Mouse (Mus musculus) lung, postnatal 0 days (tissue): ENCODE results near the gene Krt15.

Experiments used
- CTCF ChIP-seq: IDR thresholded peaks from 2 replicates; pipeline ENCODE4 v1.5.1; 2016; ENCODE audit warnings: antibody characterized with exemption, mild to moderate bottlenecking
- EP300 ChIP-seq: IDR thresholded peaks from 2 replicates; pipeline ENCODE4 v1.6.1; 2016; ENCODE audit warnings: antibody characterized with exemption, mild to moderate bottlenecking, control low read depth

DNA sequence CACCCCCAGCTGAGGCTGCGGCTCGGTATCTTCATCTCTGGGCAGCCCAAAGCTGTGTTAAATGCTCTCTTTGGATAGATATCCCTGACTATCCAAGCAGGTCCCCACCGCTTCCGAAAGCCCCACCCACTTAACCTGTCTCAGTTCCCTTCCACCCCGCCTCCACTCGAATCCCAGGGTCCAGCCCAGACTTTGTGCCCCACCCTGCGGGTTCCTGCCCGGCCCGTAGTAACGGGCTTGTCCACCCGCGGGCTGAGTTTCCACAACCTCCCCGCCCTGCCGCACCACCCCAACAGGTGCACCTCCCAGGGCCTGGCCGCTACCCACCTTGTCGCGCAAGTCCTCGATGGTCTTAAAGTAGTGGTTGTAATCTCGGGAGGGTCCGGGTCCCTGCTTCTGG is 9.4 kb upstream of the Krt15 start:
- TF ChIP-seq EP300 (no peak), CTCF (no peak)
